Mouse (Mus musculus): ENCODE results near the gene Smoc2. TPM values are rescaled to one million over a fixed set of nuclear protein-coding genes. Genes with fewer than 3 reads are reported as not detected.
A peak's percentile ranks its signal among the peaks of the same experiment; 100 is the strongest.

The Smoc2 gene
- polyA plus RNA-seq, 1 experiment from 2014 or later = 3.6 TPM

- H3K27me3 ChIP-seq (replicated peaks; ENCODE audit: control insufficient read depth, insufficient read depth, low read length) = no peaks in the 10 kb centered on the region
- no peak for ATAC-seq
- H3K4me2 ChIP-seq (ENCODE audit: low read length) = no peak overlapping the region
- H3K4me1 ChIP-seq (replicated peaks; ENCODE audit: control insufficient read depth, insufficient read depth, low read length) = no peaks in the 10 kb centered on the region
- no peaks in the 10 kb centered on the region for H3K9me3 ChIP-seq (ENCODE audit: control insufficient read depth, low read length)
- H3K27ac ChIP-seq (ENCODE audit: low read length) = no peak overlapping the region
- WGBS = 77% methylated on average over 5 of the region's 5 CpGs
- H3K4me3 ChIP-seq (replicated peaks; ENCODE audit: low read length) = no peak overlapping the region
- H3K9ac ChIP-seq (replicated peaks; ENCODE audit: low read depth, low read length) = no peak overlapping the region
- no peaks in the 10 kb centered on the region for H3K36me3 ChIP-seq (ENCODE audit: control insufficient read depth, insufficient read depth)
Measured at GRCm38 (mm10) chr17:14400960-14401359, 121.7 kb downstream of the Smoc2 start.

DNA sequence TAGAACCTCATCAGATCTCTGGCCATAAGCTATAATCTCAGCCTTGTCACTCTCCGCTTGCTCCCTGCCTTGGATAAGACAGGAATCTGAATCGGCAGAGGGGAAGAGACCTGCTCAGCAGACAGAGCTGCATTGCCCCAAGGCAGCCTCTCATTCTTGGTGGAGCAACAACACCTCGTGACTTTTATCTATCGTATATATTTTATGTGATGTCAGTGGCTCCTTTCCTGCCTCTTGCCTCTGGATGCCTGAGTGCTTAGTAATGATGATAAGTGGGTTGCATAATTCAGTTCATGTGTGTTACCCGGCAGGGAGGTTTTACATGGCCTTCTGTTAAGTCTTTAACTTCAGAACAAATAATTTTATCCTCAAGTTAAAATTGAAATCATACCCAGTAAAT, 128.6 kb downstream of the Smoc2 start:
- no peak overlapping the region for H3K9ac ChIP-seq (replicated peaks; ENCODE audit: low read depth, low read length)
- no peak overlapping the region for H3K4me2 ChIP-seq (ENCODE audit: low read length)
- H3K4me3 ChIP-seq (replicated peaks; ENCODE audit: low read length) = no peak overlapping the region
- H3K9me3 ChIP-seq (ENCODE audit: control insufficient read depth, low read length) = no peaks in the 10 kb centered on the region
- 75% methylated on average over 5 of the region's 5 CpGs for WGBS
- H3K4me1 ChIP-seq (replicated peaks; ENCODE audit: control insufficient read depth, insufficient read depth, low read length) = no peaks in the 10 kb centered on the region
- H3K36me3 ChIP-seq (ENCODE audit: control insufficient read depth, insufficient read depth) = no peaks in the 10 kb centered on the region
- no peak for ATAC-seq
- no peak overlapping the region for H3K27ac ChIP-seq (ENCODE audit: low read length)
- H3K27me3 ChIP-seq (replicated peaks; ENCODE audit: control insufficient read depth, insufficient read depth, low read length) = no peaks in the 10 kb centered on the region

- Histone ChIP-seq H3K36me3 (ENCODE audit: control insufficient read depth, insufficient read depth) (no peaks in the 10 kb centered on the region), H3K9ac (replicated peaks; ENCODE audit: low read depth, low read length) (no peak overlapping the region), H3K4me2 (ENCODE audit: low read length) (no peak overlapping the region), H3K27ac (ENCODE audit: low read length) (no peak overlapping the region), H3K4me1 (replicated peaks; ENCODE audit: control insufficient read depth, insufficient read depth, low read length) (no peaks in the 10 kb centered on the region), H3K27me3 (replicated peaks; ENCODE audit: control insufficient read depth, insufficient read depth, low read length) (no peaks in the 10 kb centered on the region), H3K4me3 (replicated peaks; ENCODE audit: low read length) (no peak overlapping the region), H3K9me3 (ENCODE audit: control insufficient read depth, low read length) (no peaks in the 10 kb centered on the region)
- WGBS = 77% methylated on average over 2 of the region's 2 CpGs
- no peak for ATAC-seq
Measured at GRCm38 (mm10) chr17:14412460-14412859, 133.2 kb downstream of the Smoc2 start.

- H3K9me3 ChIP-seq (ENCODE audit: control insufficient read depth, low read length) = no peaks in the 10 kb centered on the region
- WGBS = 76% methylated on average over 5 of the region's 5 CpGs
- no peak overlapping the region for H3K27ac ChIP-seq (ENCODE audit: low read length)
- no peaks in the 10 kb centered on the region for H3K27me3 ChIP-seq (replicated peaks; ENCODE audit: control insufficient read depth, insufficient read depth, low read length)
- ATAC-seq = no peak
- H3K4me3 ChIP-seq (replicated peaks; ENCODE audit: low read length) = no peak overlapping the region
- no peaks in the 10 kb centered on the region for H3K36me3 ChIP-seq (ENCODE audit: control insufficient read depth, insufficient read depth)
- no peak overlapping the region for H3K9ac ChIP-seq (replicated peaks; ENCODE audit: low read depth, low read length)
- H3K4me1 ChIP-seq (replicated peaks; ENCODE audit: control insufficient read depth, insufficient read depth, low read length) = no peaks in the 10 kb centered on the region
- H3K4me2 ChIP-seq (ENCODE audit: low read length) = no peak overlapping the region
Measured at GRCm38 (mm10) chr17:14414511-14414910, 135.2 kb downstream of the Smoc2 start.

GRCm38 (mm10) chr17:14420460-14421046, 141.2 kb downstream of the Smoc2 start:
- Histone ChIP-seq H3K4me2 (ENCODE audit: low read length) (no peak overlapping the region), H3K4me3 (replicated peaks; ENCODE audit: low read length) (no peak overlapping the region), H3K36me3 (ENCODE audit: control insufficient read depth, insufficient read depth) (no peaks in the 10 kb centered on the region), H3K27me3 (replicated peaks; ENCODE audit: control insufficient read depth, insufficient read depth, low read length) (no peaks in the 10 kb centered on the region), H3K9ac (replicated peaks; ENCODE audit: low read depth, low read length) (no peak overlapping the region), H3K4me1 (replicated peaks; ENCODE audit: control insufficient read depth, insufficient read depth, low read length) (peaks cover 4% of the 10 kb centered on the region; the same call in 1 of the 2 replicates), H3K9me3 (ENCODE audit: control insufficient read depth, low read length) (no peaks in the 10 kb centered on the region), H3K27ac (ENCODE audit: low read length) (no peak overlapping the region)
- ATAC-seq = peak; percentile 58
- WGBS = 34% methylated on average over 8 of the region's 8 CpGs

- no peak for ATAC-seq
- 70% methylated on average over 6 of the region's 6 CpGs for WGBS
- no peaks in the 10 kb centered on the region for H3K27me3 ChIP-seq (replicated peaks; ENCODE audit: control insufficient read depth, insufficient read depth, low read length)
Measured at GRCm38 (mm10) chr17:14426481-14426880, 147.2 kb downstream of the Smoc2 start.

GRCm38 (mm10) chr17:14434717-14435116, 155.4 kb downstream of the Smoc2 start:
- H3K4me3 ChIP-seq (replicated peaks; ENCODE audit: low read length) = no peak overlapping the region
- H3K27ac ChIP-seq (ENCODE audit: low read length) = no peak overlapping the region
- H3K9ac ChIP-seq (replicated peaks; ENCODE audit: low read depth, low read length) = no peak overlapping the region
- no peaks in the 10 kb centered on the region for H3K9me3 ChIP-seq (ENCODE audit: control insufficient read depth, low read length)
- no peaks in the 10 kb centered on the region for H3K36me3 ChIP-seq (ENCODE audit: control insufficient read depth, insufficient read depth)
- WGBS = 85% methylated on average over 4 of the region's 4 CpGs
- H3K4me2 ChIP-seq (ENCODE audit: low read length) = no peak overlapping the region
- no peak for ATAC-seq
- H3K4me1 ChIP-seq (replicated peaks; ENCODE audit: control insufficient read depth, insufficient read depth, low read length) = no peaks in the 10 kb centered on the region
- no peaks in the 10 kb centered on the region for H3K27me3 ChIP-seq (replicated peaks; ENCODE audit: control insufficient read depth, insufficient read depth, low read length)

More at GRCm38 (mm10) chr17:14426481-14426880, 147.2 kb downstream of the Smoc2 start:
- H3K36me3 ChIP-seq (ENCODE audit: control insufficient read depth, insufficient read depth) = no peaks in the 10 kb centered on the region
- no peak overlapping the region for H3K4me3 ChIP-seq (replicated peaks; ENCODE audit: low read length)
- no peak overlapping the region for H3K9ac ChIP-seq (replicated peaks; ENCODE audit: low read depth, low read length)
- no peaks in the 10 kb centered on the region for H3K4me1 ChIP-seq (replicated peaks; ENCODE audit: control insufficient read depth, insufficient read depth, low read length)
- no peaks in the 10 kb centered on the region for H3K9me3 ChIP-seq (ENCODE audit: control insufficient read depth, low read length)
- H3K4me2 ChIP-seq (ENCODE audit: low read length) = no peak overlapping the region
- no peak overlapping the region for H3K27ac ChIP-seq (ENCODE audit: low read length)

GRCm38 (mm10) chr17:14445611-14446010, 166.3 kb downstream of the Smoc2 start:
- no peak overlapping the region for H3K4me2 ChIP-seq (ENCODE audit: low read length)
- H3K27ac ChIP-seq (ENCODE audit: low read length) = no peak overlapping the region
- no peaks in the 10 kb centered on the region for H3K36me3 ChIP-seq (ENCODE audit: control insufficient read depth, insufficient read depth)
- no peaks in the 10 kb centered on the region for H3K9me3 ChIP-seq (ENCODE audit: control insufficient read depth, low read length)
- no peaks in the 10 kb centered on the region for H3K27me3 ChIP-seq (replicated peaks; ENCODE audit: control insufficient read depth, insufficient read depth, low read length)
- no peak overlapping the region for H3K4me3 ChIP-seq (replicated peaks; ENCODE audit: low read length)
- no peaks in the 10 kb centered on the region for H3K4me1 ChIP-seq (replicated peaks; ENCODE audit: control insufficient read depth, insufficient read depth, low read length)
- H3K9ac ChIP-seq (replicated peaks; ENCODE audit: low read depth, low read length) = no peak overlapping the region
- ATAC-seq = no peak
- 74% methylated on average over 5 of the region's 5 CpGs for whole genome bisulfite sequencing

GRCm38 (mm10) chr17:14447275-14447674, 168.0 kb downstream of the Smoc2 start:
- 89% methylated on average over 5 of the region's 5 CpGs for WGBS

More at GRCm38 (mm10) chr17:14447275-14447674, 168.0 kb downstream of the Smoc2 start:
- Histone ChIP-seq H3K4me2 (ENCODE audit: low read length) (no peak overlapping the region), H3K4me1 (replicated peaks; ENCODE audit: control insufficient read depth, insufficient read depth, low read length) (no peaks in the 10 kb centered on the region), H3K9me3 (ENCODE audit: control insufficient read depth, low read length) (no peaks in the 10 kb centered on the region), H3K4me3 (replicated peaks; ENCODE audit: low read length) (no peak overlapping the region), H3K9ac (replicated peaks; ENCODE audit: low read depth, low read length) (no peak overlapping the region), H3K27ac (ENCODE audit: low read length) (no peak overlapping the region), H3K36me3 (ENCODE audit: control insufficient read depth, insufficient read depth) (no peaks in the 10 kb centered on the region), H3K27me3 (replicated peaks; ENCODE audit: control insufficient read depth, insufficient read depth, low read length) (no peaks in the 10 kb centered on the region)
- ATAC-seq = no peak
